Mouse (Mus musculus) c-Kit-positive CD71-positive TER-119-positive erythroid progenitor cells, embryonic 14.5 days (primary cell): ENCODE results near the gene Vmn2r76.
"Not testable (repeated sequence)": the region's sequence is repeated elsewhere in the genome, so short reads cannot be mapped to it uniquely, and the experiment has no call there.

Experiments
- DNase-seq: peaks from one replicate; pipeline ENCODE4 v3.0.0-alpha.2; 2013; ENCODE audit warnings: low spot score

Vmn2r76 gene

DNA sequence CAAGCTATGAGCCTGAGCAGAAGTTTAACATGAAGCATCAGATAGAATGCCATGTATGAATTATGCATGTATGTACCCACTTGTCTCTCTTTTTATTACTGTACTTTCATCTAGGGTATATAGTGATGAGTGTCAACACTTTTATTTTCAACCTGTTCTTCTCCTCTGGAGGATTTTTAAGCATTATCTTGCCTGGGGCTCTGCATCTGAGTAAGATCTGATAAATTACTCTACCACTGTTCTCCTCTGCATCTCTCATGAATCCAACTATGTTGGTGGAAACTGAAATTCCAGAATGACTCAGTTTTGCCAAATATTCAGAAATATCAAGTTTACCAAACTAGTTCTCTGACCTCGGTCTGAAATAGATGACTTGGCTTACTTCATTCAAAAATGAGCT, at the start of gene Vmn2r76:
Vmn2r76 (minus strand) TSS at position 101 of the 400 bp plus-strand sequence.
- DNase-seq, result no peak

DNA sequence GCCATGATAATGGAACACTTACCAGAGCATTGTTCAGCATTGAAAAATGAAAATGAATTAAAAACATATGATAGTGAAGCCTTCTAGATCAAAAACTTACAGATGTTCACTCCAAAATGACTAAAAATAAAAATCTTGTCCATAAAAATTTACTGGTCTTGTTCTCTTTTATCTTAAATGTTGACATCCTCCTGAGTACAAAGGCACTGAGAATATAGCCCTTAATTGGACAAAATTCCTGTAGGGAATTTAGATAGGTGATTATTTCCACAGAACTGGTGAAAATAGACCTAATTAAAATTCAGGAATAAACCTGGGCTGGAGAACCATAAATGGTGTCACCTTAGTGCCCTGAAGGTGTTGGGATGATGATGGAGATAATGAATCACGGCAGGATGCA, 31.0 kb upstream of the Vmn2r76 start, which contains the start of gene Olfr310:
Olfr310 (minus strand) TSS at position 101 of the 400 bp plus-strand sequence.
- no peak for DNase-seq

DNA sequence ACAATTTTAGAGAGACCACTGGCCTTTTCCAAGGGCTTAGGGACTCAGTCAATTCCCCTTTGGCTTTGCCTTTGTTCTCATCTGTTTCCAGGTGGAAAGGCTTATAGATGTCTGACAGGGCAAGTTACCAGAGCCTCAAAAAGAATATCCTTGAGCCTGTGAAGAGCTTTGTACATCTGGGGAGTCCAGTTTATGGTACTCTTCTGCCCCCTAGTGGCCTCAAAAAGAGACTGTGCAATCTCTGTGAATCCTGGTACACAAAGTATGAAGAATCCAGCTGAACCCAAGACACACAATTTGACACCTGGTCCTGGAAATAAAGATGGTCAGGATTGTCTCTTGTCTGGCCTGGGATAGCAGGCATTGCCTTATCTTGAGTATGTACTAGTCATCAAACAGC, 34.8 kb downstream of the Vmn2r76 start:
- peak; percentile 6 for DNase-seq

DNA sequence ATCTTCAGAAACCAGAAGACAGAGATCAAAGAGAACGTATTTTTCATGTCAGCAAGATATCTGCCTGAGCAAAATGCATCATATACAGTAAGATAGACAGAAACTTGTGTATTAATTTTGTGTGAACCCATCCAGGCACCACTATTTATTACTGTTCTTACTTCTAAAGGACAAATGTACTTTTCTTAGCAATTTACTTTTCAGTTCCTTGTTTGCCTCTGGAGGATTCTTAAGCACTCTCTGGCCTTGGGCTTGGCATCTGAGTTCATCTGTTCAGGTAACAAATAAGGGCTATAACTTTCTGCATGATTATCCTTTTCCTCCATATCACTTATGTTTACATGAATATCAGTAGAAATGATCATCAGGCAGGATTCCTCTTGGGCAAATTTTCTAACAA, 74.4 kb downstream of the Vmn2r76 start, which contains the start of gene Vmn2r75:
Vmn2r75 (minus strand) TSS at position 101 of the 400 bp plus-strand sequence.
- DNase-seq, result not testable (repeated sequence)
